Mouse (Mus musculus) megakaryocyte, embryonic 14.5 days (primary cell): ENCODE data around the gene Htra3.

Source experiments
- FLI1 ChIP-seq: IDR thresholded peaks from 2 replicates; pipeline ENCODE4 v1.6.1; 2012; ENCODE audit warnings: low read length, inconsistent platforms, mixed read lengths
- GATA1 ChIP-seq: IDR thresholded peaks from 3 replicates; pipeline ENCODE4 v1.6.1; 2012; ENCODE audit warnings: mixed read lengths, low read length, inconsistent platforms, borderline replicate concordance

DNA sequence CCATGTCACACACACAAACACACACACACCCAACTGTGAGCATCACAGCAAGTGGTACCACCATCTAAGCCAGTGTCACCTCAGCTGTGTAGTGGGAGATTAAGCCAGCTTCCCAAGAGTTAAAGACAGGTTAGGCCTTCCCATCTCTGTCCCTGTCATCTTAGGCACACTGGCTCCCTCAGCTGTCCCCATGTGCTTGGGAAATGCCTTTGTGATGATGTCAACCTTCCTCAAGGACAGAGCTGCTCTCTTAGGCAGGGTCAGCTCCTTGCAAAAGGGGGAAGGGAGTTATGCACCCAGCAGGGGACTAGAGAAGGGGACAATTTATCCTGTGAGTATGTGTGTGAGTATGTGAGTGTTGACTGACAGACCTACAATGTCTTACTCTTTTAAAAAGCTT, 9.8 kb upstream of the Htra3 start:
- TF ChIP-seq FLI1 (no peak), GATA1 (no peak)
